Mouse (Mus musculus): ENCODE data around the gene Elp1. TPM values are rescaled to one million over a fixed set of nuclear protein-coding genes. Genes with fewer than 3 reads are reported as not detected.

Elp1 gene
- polyA plus RNA-seq, 1 experiment from 2014 or later, result 25.8 TPM

- no peak overlapping the region for H3K27ac ChIP-seq (ENCODE audit: low read length)
- no peak overlapping the region for H3K9ac ChIP-seq (ENCODE audit: low read length)
- 67% methylated on average over 4 of the region's 4 CpGs for WGBS
- no peaks in the 10 kb centered on the region for H3K9me3 ChIP-seq (replicated peaks; ENCODE audit: control insufficient read depth, low read length)
- H3K27me3 ChIP-seq (ENCODE audit: control insufficient read depth, insufficient read depth, low read length), result no peaks in the 10 kb centered on the region
- H3K4me1 ChIP-seq (ENCODE audit: control insufficient read depth, insufficient read depth, low read length), result no peaks in the 10 kb centered on the region
- ATAC-seq (replicated peaks; ENCODE audit: extremely low read depth, insufficient read depth, low FRiP score), result no peak
- no peak overlapping the region for H3K4me2 ChIP-seq (ENCODE audit: low read depth, low read length)
- H3K36me3 ChIP-seq (ENCODE audit: control insufficient read depth, insufficient read depth), result peaks cover 6% of the 10 kb centered on the region; the same call in 1 of the 2 replicates
- no peak overlapping the region for H3K4me3 ChIP-seq (ENCODE audit: low read length)
These were observed 10.0 kb upstream of the Elp1 start for GRCm38 (mm10) chr4:56812096-56812495.

- Histone ChIP-seq H3K36me3 (ENCODE audit: control insufficient read depth, insufficient read depth) (peaks cover 4% of the 10 kb centered on the region), H3K4me1 (ENCODE audit: control insufficient read depth, insufficient read depth, low read length) (no peaks in the 10 kb centered on the region), H3K27ac (ENCODE audit: low read length) (no peak overlapping the region), H3K4me3 (ENCODE audit: low read length) (no peak overlapping the region), H3K27me3 (ENCODE audit: control insufficient read depth, insufficient read depth, low read length) (no peaks in the 10 kb centered on the region), H3K9me3 (replicated peaks; ENCODE audit: control insufficient read depth, low read length) (no peaks in the 10 kb centered on the region), H3K9ac (ENCODE audit: low read length) (no peak overlapping the region), H3K4me2 (ENCODE audit: low read depth, low read length) (no peak overlapping the region)
- ATAC-seq (replicated peaks; ENCODE audit: extremely low read depth, insufficient read depth, low FRiP score), result no peak
- 64% methylated on average over 3 of the region's 3 CpGs for WGBS
These were observed 9.5 kb upstream of the Elp1 start for GRCm38 (mm10) chr4:56811642-56812041.

GRCm38 (mm10) chr4:56809050-56809449 lies 6.9 kb upstream of the Elp1 start:
- no peak overlapping the region for H3K27ac ChIP-seq (ENCODE audit: low read length)
- H3K27me3 ChIP-seq (ENCODE audit: control insufficient read depth, insufficient read depth, low read length), result no peaks in the 10 kb centered on the region
- H3K4me1 ChIP-seq (ENCODE audit: control insufficient read depth, insufficient read depth, low read length), result no peaks in the 10 kb centered on the region
- ATAC-seq (replicated peaks; ENCODE audit: extremely low read depth, insufficient read depth, low FRiP score), result no peak
- H3K36me3 ChIP-seq (ENCODE audit: control insufficient read depth, insufficient read depth), result peaks cover 14% of the 10 kb centered on the region
- WGBS, result 66% methylated on average over 4 of the region's 4 CpGs
- no peak overlapping the region for H3K4me2 ChIP-seq (ENCODE audit: low read depth, low read length)
- no peak overlapping the region for H3K9ac ChIP-seq (ENCODE audit: low read length)
- H3K4me3 ChIP-seq (ENCODE audit: low read length), result no peak overlapping the region
- H3K9me3 ChIP-seq (replicated peaks; ENCODE audit: control insufficient read depth, low read length), result no peaks in the 10 kb centered on the region

GRCm38 (mm10) chr4:56802669-56803150 lies 579 bp upstream of the Elp1 start:
- WGBS, result 2% methylated on average over 25 of the region's 25 CpGs
- Histone ChIP-seq H3K4me2 (ENCODE audit: low read depth, low read length) (peak overlapping the region; percentile 98), H3K9me3 (replicated peaks; ENCODE audit: control insufficient read depth, low read length) (no peaks in the 10 kb centered on the region), H3K4me3 (ENCODE audit: low read length) (peak overlapping the region; percentile 96), H3K27me3 (ENCODE audit: control insufficient read depth, insufficient read depth, low read length) (no peaks in the 10 kb centered on the region), H3K4me1 (ENCODE audit: control insufficient read depth, insufficient read depth, low read length) (peaks cover 14% of the 10 kb centered on the region), H3K36me3 (ENCODE audit: control insufficient read depth, insufficient read depth) (peaks cover 29% of the 10 kb centered on the region), H3K9ac (ENCODE audit: low read length) (peak overlapping the region; percentile 94), H3K27ac (ENCODE audit: low read length) (peak overlapping the region; percentile 86)
- no peak for ATAC-seq (replicated peaks; ENCODE audit: extremely low read depth, insufficient read depth, low FRiP score)

GRCm38 (mm10) chr4:56791373-56791772 lies 10.8 kb downstream of the Elp1 start:
- no peaks in the 10 kb centered on the region for H3K4me1 ChIP-seq (ENCODE audit: control insufficient read depth, insufficient read depth, low read length)
- no peak overlapping the region for H3K27ac ChIP-seq (ENCODE audit: low read length)
- H3K4me2 ChIP-seq (ENCODE audit: low read depth, low read length), result no peak overlapping the region
- ATAC-seq (replicated peaks; ENCODE audit: extremely low read depth, insufficient read depth, low FRiP score), result no peak
- no peaks in the 10 kb centered on the region for H3K27me3 ChIP-seq (ENCODE audit: control insufficient read depth, insufficient read depth, low read length)
- no peak overlapping the region for H3K9ac ChIP-seq (ENCODE audit: low read length)
- 33% methylated on average over 1 of the region's 1 CpGs for WGBS
- no peak overlapping the region for H3K4me3 ChIP-seq (ENCODE audit: low read length)
- H3K9me3 ChIP-seq (replicated peaks; ENCODE audit: control insufficient read depth, low read length), result no peaks in the 10 kb centered on the region
- H3K36me3 ChIP-seq (ENCODE audit: control insufficient read depth, insufficient read depth), result peaks cover 75% of the 10 kb centered on the region

- H3K9ac ChIP-seq (ENCODE audit: low read length), result no peak overlapping the region
- H3K4me3 ChIP-seq (ENCODE audit: low read length), result no peak overlapping the region
- H3K9me3 ChIP-seq (replicated peaks; ENCODE audit: control insufficient read depth, low read length), result no peaks in the 10 kb centered on the region
- peaks cover 67% of the 10 kb centered on the region for H3K36me3 ChIP-seq (ENCODE audit: control insufficient read depth, insufficient read depth)
- no peak overlapping the region for H3K4me2 ChIP-seq (ENCODE audit: low read depth, low read length)
- no peaks in the 10 kb centered on the region for H3K27me3 ChIP-seq (ENCODE audit: control insufficient read depth, insufficient read depth, low read length)
- peaks cover 7% of the 10 kb centered on the region; the same call in 1 of the 2 replicates for H3K4me1 ChIP-seq (ENCODE audit: control insufficient read depth, insufficient read depth, low read length)
- ATAC-seq (replicated peaks; ENCODE audit: extremely low read depth, insufficient read depth, low FRiP score), result no peak
- WGBS, result 55% methylated on average over 1 of the region's 1 CpGs
- no peak overlapping the region for H3K27ac ChIP-seq (ENCODE audit: low read length)
These were observed 31.1 kb downstream of the Elp1 start for GRCm38 (mm10) chr4:56771065-56771464.

GRCm38 (mm10) chr4:56768913-56769312 lies 33.2 kb downstream of the Elp1 start:
- Histone ChIP-seq H3K36me3 (ENCODE audit: control insufficient read depth, insufficient read depth) (peaks cover 65% of the 10 kb centered on the region), H3K27me3 (ENCODE audit: control insufficient read depth, insufficient read depth, low read length) (no peaks in the 10 kb centered on the region), H3K4me2 (ENCODE audit: low read depth, low read length) (no peak overlapping the region), H3K27ac (ENCODE audit: low read length) (no peak overlapping the region), H3K9ac (ENCODE audit: low read length) (no peak overlapping the region), H3K4me3 (ENCODE audit: low read length) (no peak overlapping the region), H3K4me1 (ENCODE audit: control insufficient read depth, insufficient read depth, low read length) (peaks cover 7% of the 10 kb centered on the region; the same call in 1 of the 2 replicates), H3K9me3 (replicated peaks; ENCODE audit: control insufficient read depth, low read length) (no peaks in the 10 kb centered on the region)
- no peak for ATAC-seq (replicated peaks; ENCODE audit: extremely low read depth, insufficient read depth, low FRiP score)
- WGBS, result 68% methylated on average over 7 of the region's 7 CpGs

- no peaks in the 10 kb centered on the region for H3K27me3 ChIP-seq (ENCODE audit: control insufficient read depth, insufficient read depth, low read length)
- ATAC-seq (replicated peaks; ENCODE audit: extremely low read depth, insufficient read depth, low FRiP score), result peak; percentile 78
- no peak overlapping the region; the same call in 1 of the 2 replicates for H3K27ac ChIP-seq (ENCODE audit: low read length)
- H3K9ac ChIP-seq (ENCODE audit: low read length), result no peak overlapping the region
- H3K4me3 ChIP-seq (ENCODE audit: low read length), result no peak overlapping the region
- peaks cover 58% of the 10 kb centered on the region for H3K36me3 ChIP-seq (ENCODE audit: control insufficient read depth, insufficient read depth)
- no peak overlapping the region for H3K4me2 ChIP-seq (ENCODE audit: low read depth, low read length)
- no peaks in the 10 kb centered on the region for H3K9me3 ChIP-seq (replicated peaks; ENCODE audit: control insufficient read depth, low read length)
- H3K4me1 ChIP-seq (ENCODE audit: control insufficient read depth, insufficient read depth, low read length), result peaks cover 7% of the 10 kb centered on the region; the same call in 1 of the 2 replicates
- 42% methylated on average over 5 of the region's 5 CpGs for WGBS
These were observed 34.3 kb downstream of the Elp1 start for GRCm38 (mm10) chr4:56767861-56768284.

GRCm38 (mm10) chr4:56757693-56758092 lies 44.4 kb downstream of the Elp1 start:
- Histone ChIP-seq H3K36me3 (ENCODE audit: control insufficient read depth, insufficient read depth) (peaks cover 68% of the 10 kb centered on the region), H3K27ac (ENCODE audit: low read length) (no peak overlapping the region), H3K4me2 (ENCODE audit: low read depth, low read length) (no peak overlapping the region), H3K9ac (ENCODE audit: low read length) (no peak overlapping the region), H3K27me3 (ENCODE audit: control insufficient read depth, insufficient read depth, low read length) (no peaks in the 10 kb centered on the region), H3K4me1 (ENCODE audit: control insufficient read depth, insufficient read depth, low read length) (no peaks in the 10 kb centered on the region), H3K9me3 (replicated peaks; ENCODE audit: control insufficient read depth, low read length) (no peaks in the 10 kb centered on the region), H3K4me3 (ENCODE audit: low read length) (no peak overlapping the region)
- ATAC-seq (replicated peaks; ENCODE audit: extremely low read depth, insufficient read depth, low FRiP score), result no peak
- WGBS, result 92% methylated on average over 1 of the region's 1 CpGs
